Mouse (Mus musculus) embryonic fibroblast, embryonic 13.5 days (primary cell): ENCODE data around the gene Prkd1.

Experiments
- CTCF ChIP-seq: IDR thresholded peaks from 2 replicates; pipeline ENCODE4 v1.5.1; 2011; ENCODE audit warnings: mild to moderate bottlenecking, control low read depth, low read length, moderate library complexity, borderline replicate concordance; ENCODE audit not compliant: insufficient read depth
- POLR2A ChIP-seq: IDR thresholded peaks from 2 replicates; pipeline ENCODE4 v1.6.1; 2011; ENCODE audit warnings: low read depth, mild to moderate bottlenecking, control low read depth, low read length, moderate library complexity

- TF ChIP-seq POLR2A, result no peak
- TF ChIP-seq CTCF, result no peak
These were observed 42.0 kb downstream of the Prkd1 start for GRCm38 (mm10) chr12:50606703-50607500.
